In the genomic region with DNA sequence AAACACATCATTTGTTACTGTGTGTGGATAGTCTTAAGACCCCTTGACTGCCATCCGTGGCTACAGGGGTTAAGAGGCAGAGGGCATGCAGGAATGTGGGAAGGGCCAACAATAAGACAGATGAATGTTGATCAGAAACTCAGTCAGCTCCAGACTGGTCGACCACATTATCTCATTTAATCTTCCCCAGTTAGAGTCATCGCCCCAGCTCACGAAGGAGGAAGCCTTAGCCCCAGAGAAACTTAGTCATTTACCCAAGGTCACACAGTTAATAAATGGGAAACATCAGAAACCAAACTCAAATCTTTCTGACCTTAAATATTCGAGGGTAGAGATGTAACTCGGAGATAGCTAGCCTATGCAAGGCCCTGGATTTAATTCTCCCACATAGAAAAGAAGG, we compare ENCODE assay signal across 22 mouse cellular contexts. TPM values are rescaled to one million over a fixed set of nuclear protein-coding genes. Genes with fewer than 3 reads are reported as not detected.
DNase-seq lines count a peak whose midpoint lies in the region; ATAC-seq and TF ChIP-seq lines count a peak whose summit lies in the region.
"Had no signal": no experiment of that assay in that cellular context is flagged by ENCODE, and none has a peak within 500 bp of the region (broad histone marks: within the 10 kb centered on the region; RNA-seq: fewer than 3 reads in every experiment).

No protein-coding gene starts in this region.

- no peak overlapping the region for H3K4me3 ChIP-seq in layer of hippocampus, adult 2 months
- no peak overlapping the region for H3K4me3 ChIP-seq in olfactory bulb, adult 2 months (ENCODE audit: insufficient read depth, low read depth, low read length)
- H3K4me3 ChIP-seq: forebrain, embryonic 15.5 days; hindbrain, embryonic 15.5 days; limb, embryonic 15.5 days; liver, embryonic 15.5 days; lung, embryonic 15.5 days; midbrain, embryonic 13.5 days; neural tube, embryonic 12.5 days had no signal

- peaks cover 6% of the 10 kb centered on the region; the same call in 1 of the 2 replicates for H3K4me1 ChIP-seq in olfactory bulb, adult 2 months (ENCODE audit: control insufficient read depth, insufficient read depth, low read length)
- H3K4me1 ChIP-seq: forebrain, embryonic 15.5 days had no signal

- no peak for TF ChIP-seq CTCF in layer of hippocampus, adult 2 months (conservative IDR thresholded peaks at IDR 0.05)
- TF ChIP-seq CTCF in olfactory bulb, adult 2 months (IDR thresholded peaks at IDR 0.05; ENCODE audit: insufficient read depth, low read depth, low read length), result no peak

- intact Hi-C loops in left cerebral cortex, postnatal 14 days (cut with DNase I), result no loop called here

- peak overlapping the region; percentile 15; the same call in 1 of the 2 replicates for H3K27ac ChIP-seq in layer of hippocampus, adult 2 months
- peak overlapping the region; percentile 71 for H3K27ac ChIP-seq in olfactory bulb, adult 2 months (ENCODE audit: insufficient read depth, low read depth, low read length)
- H3K27ac ChIP-seq: forebrain, embryonic 15.5 days; hindbrain, embryonic 15.5 days; limb, embryonic 15.5 days; liver, embryonic 15.5 days; lung, embryonic 15.5 days; macrophage; midbrain, embryonic 13.5 days; neural tube, embryonic 12.5 days had no signal

- WGBS in olfactory bulb, adult 2 months, result 60% methylated on average over 6 of the region's 6 CpGs

- no peak for DNase-seq in layer of hippocampus, adult 2 months (ENCODE audit: low spot score in 2 of 2)
- DNase-seq in layer of hippocampus, adult 11-12 months (ENCODE audit: low spot score), result no peak
- DNase-seq in Muller cell, postnatal 12 days (ENCODE audit: inconsistent ontology term), result peak; percentile 28
- DNase-seq in induced T-regulatory cell, adult 2 months (ENCODE audit: low read depth), result peak; percentile 64
- no peak for DNase-seq in lung, postnatal 14 days
- no peak for DNase-seq in left cerebral cortex, postnatal 14 days (ENCODE audit: low spot score in 2 of 2)
- DNase-seq: adrenal gland, postnatal 36 days; cerebellum, adult 11 months; cerebellum, adult 9-11 months; kidney, postnatal 36 days; left cerebral cortex, postnatal 4 days had no signal

- no peak for TF ChIP-seq POLR2A in olfactory bulb, adult 2 months (IDR thresholded peaks at IDR 0.05; ENCODE audit: insufficient read depth, low read depth, low read length)

- no peak for ATAC-seq in erythroid progenitor cell, adult 5-6 weeks (replicated peaks; ENCODE audit: low FRiP score, poor library complexity, severe bottlenecking)
- ATAC-seq: forebrain, embryonic 15.5 days; intestine, postnatal 0 days; midbrain, embryonic 13.5 days had no signal

RNA-seq across cellular contexts. Expression of a gene that starts 58.4 kb away (rescaled TPM):
- total RNA-seq in layer of hippocampus, adult 2 months (2021), result 10 to 100 TPM; 14.9 to 18.7 TPM
- polyA plus RNA-seq in olfactory bulb, adult 2 months (2012; ENCODE audit: insufficient read depth, insufficient read length, low replicate concordance, missing spikeins), result not detected in 2 replicates
- total RNA-seq in erythroid progenitor cell, adult 5-6 weeks (2015; ENCODE audit: low replicate concordance), result 17.7 and 20.5 TPM in 2 replicates
- total RNA-seq in erythroid progenitor cell, adult 5-6 weeks (2017; ENCODE audit: low replicate concordance), result 9.8 and 19.4 TPM in 2 replicates
- total RNA-seq in left cerebral cortex, postnatal 14 days (2021), result 10 to 100 TPM; 12.6 to 13.6 TPM

Comparison
In these comparisons a context has a peak if more than half of its experiments do, and no peak if none do; other contexts are left out.
1. DNase-seq: peak in Muller cell, postnatal 12 days (single experiment) and induced T-regulatory cell, adult 2 months (single experiment); none in layer of hippocampus, adult 2 months (0 of 2), layer of hippocampus, adult 11-12 months (single experiment), lung, postnatal 14 days (single experiment) and left cerebral cortex, postnatal 14 days (0 of 2).